Mouse (Mus musculus): ENCODE data around the gene Pot1b.

Pot1b gene

DNA sequence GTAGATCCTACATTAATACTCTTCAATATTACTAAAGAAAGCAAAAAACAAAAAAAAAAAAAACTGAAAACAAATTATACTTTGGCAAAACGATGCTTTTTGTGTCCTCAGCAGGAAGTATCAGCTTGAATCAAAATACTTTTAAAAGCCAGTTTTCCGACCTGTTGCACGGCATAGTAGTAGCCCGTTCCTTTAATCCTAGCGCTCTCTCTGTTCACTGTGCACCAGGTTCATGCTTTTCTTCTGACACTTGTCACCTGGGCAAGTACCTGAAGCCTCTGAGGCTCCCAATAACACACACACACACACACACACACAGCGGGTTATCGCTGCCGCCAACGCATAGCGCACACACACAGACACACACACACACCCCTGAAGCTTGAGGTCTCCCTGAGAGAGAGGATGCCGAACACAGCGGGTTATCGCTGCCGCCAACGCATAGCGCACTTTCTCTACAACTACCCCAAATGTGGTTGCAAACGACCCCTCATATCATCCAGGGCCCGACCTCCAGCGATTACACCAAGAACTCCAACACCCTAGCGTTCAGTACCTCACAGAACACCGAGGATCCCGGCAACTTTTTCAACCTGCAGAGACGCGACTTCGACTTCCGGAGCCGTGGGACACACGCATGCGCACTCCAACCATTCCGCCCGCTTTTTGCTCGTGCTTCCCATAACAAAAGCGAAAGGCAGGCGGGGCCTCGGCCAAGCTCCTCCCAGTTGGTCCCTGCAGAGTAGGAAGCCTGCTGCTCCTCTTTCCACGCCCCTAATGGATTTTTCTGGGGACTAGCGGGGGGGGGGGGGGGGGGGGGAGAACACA is at the start of gene Pot1b:
Gene Pot1b (minus strand): TSS at position 645 of the 828 bp plus-strand sequence.
- DNase-seq: peak; percentile 95 to 96

DNA sequence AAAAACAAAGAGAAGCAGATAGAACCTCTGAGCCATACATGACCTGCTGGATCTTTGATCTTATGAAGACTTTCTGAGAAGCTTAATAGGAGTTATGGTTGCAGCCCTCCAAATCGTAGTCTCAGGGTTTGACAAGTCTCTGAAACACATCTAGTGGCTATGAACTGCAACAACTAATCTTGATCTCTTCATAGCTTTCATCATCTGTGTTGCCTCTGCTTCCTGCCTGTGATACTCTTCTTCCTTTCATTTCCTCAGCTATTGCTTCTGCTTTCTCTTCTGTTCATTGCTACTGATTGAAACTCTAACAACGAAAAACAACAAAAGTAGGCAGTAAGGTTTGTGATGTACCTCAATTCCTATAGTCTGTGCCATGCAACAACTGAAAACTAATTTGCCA is 38.7 kb upstream of the Pot1b start:
- DNase-seq: no peak

DNA sequence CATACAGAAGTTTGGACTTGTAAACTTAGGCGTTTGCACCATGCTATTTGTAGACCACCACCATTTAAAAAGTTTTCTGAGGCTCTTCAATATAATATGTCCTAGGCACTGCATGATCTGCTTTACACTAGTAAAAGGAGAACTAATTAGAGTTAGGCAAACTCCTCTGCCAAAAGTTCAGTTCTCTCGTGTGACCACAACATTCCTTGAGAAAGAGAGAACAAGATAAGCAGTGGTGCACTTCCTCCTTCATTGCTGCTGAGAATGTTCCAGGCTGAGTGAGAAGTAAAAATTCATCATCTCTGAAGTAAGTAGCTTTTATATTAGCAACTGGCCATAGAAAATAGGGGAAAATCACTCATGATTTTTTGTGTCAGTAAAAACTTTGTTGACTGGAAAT is 37.4 kb upstream of the Pot1b start, which contains the start of gene Adgre4:
Gene Adgre4 (plus strand): TSS at position 199 of the 400 bp plus-strand sequence.
- no peak for DNase-seq

DNA sequence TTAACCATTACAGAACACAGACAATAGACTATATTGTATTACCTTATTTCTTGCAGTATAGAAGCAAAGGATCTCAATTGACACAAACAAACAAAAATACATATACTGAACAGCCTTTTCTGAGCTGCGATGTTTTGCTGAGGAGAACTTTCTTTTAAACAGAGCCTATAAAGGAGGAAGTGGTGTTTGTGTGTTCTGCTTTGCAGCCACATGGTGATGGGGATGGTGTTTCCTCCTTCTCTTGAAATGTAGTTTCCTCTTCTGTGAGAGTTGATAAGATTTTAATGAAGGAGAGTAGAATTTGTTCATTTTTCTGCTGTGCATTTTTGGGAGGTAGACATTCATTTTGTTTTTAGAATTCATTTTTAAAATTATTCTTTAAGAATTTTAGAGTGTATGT is 24.2 kb upstream of the Pot1b start:
- DNase-seq: no peak

DNA sequence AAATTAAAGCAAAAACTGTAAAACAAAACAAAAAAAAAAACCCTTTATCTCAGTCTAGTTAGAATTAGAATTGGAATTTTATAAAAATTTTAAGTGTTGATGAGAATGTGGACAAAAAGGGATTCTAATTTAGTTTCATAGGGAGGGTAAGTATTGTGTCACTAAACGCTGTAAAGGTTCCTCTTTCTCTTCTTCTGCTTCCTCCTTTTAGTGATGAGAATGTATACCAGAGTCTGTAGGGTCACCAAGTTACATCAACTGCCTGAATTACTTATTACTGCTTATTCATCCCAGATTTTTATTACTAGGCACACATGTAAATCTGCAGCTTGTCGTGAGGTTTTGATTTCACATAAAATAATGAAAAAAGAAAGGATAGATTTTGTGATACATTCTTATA is 13.8 kb upstream of the Pot1b start:
- no peak for DNase-seq

DNA sequence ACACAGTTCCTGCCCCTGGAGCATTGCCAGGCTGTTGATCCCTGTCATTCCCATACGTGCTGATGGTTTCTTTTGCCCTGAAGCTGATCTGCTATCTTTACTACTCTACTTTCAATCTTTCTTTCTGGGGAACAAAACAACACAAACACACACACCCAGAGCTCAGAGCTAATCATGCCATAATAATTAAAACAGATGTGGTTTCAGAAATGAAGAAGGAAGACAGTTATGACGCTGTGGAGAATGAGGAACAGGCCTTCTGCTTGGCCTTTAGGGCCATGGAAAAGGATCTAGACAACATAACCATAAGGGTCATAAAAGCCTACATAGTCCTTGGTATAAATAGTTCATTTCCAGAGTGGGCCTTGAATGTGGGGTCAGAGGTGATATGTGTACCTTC is 9.8 kb upstream of the Pot1b start:
- DNase-seq: no peak

DNA sequence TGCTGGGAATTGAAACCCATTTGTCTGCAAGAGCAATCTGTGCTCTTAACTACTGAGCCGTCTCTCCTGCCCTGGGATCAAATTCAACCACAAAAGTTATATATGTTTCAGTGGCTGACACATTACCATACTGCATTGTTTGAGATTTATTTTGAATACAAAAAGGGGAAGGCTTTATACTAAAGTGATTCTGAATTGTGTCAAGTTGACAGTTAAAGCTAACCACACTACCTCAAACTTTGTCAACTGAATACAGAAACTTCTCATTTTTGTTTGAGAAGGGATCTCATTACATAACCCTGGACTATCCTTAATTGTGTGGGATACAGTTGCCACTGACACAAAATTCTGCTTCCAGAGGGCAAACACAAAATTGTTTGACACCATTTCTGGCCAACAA is 8.8 kb upstream of the Pot1b start:
- no peak for DNase-seq

DNA sequence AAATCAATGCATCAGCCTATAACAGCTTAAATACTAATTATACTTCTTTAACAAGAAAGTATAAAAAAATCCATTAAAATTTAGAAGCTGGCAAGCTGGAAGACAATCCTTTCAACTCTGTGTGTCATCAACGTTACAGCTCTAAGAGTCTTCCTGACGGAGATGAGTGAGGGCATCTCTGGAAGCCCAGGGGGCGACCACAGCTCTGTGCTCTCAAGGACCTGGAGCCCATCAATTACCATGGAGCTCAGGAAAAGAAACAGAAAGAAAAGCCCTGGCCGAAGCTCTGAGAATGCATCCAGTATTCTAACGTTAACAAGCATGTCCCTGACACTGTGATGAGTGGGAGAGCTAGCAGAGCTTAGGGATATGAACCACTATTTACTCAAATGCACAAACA is 9.6 kb downstream of the Pot1b start:
- DNase-seq: no peak

DNA sequence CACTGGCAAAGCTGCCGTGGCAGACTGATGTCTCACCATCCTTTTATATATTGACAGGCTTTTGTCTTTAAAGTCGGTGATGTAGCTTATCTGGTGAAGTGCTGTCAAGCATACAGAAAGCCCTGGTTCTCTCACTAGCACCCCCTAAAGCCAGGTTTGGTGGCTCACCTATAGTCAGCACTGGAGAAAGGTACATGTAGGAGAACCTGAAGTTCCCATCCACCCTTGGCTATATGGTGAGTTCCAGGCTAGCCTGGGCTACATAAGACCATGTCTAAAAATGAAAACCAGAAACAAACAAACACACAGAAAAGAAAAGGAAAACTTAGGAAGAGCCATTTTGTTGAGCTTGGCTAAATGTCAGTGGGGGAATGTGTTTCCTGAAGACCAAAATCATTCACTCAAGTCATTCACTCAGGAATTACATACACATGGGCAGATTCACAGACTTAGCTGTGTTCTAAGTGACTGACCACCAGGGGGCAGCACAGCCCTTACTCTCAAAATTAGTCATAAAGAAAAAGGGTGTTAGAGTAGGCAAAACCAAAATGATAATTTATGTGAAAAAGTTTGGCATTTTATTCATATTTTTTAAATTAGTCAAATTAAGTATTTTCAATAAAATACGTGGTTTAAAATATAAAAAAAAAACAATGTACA is 10.1 kb downstream of the Pot1b start:
- DNase-seq: peak; percentile 72 to 77

DNA sequence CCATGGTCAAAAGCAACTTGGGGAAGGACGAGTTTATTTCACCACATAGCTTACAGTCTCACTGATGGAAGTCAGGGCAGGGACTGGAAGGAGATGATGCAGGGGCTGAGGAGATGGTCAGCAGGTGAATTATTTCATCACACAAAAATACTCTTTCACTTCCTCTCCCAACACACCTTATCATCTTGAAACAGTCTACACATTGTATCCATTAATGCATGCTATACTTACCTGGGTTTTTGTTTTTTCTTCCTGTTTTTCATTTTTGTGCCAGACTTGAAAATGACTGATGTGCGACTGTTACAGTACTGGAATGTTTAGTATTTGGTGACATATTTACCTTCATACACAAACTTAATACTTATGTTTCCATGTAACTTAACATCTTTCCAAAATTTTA is 13.0 kb downstream of the Pot1b start:
- no peak for DNase-seq

DNA sequence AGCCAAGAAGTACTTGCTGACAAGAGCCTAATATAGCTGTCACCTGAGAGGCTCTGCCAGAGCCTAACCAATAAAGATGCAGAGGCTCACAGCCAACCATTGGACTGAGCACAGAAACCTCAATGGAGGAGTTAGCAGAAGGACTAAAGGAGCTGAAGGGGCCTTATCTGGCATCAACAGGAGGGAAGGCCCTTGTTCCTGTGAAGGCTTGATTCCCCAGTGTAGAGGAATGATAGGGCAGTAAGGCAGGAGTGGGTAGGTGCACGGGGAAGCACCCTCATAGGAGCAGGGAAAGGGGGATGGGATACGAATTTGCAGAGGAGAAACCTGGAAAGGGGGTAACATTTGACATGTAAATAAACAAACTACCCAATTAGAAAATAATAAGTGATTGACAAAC is 51.3 kb downstream of the Pot1b start:
- DNase-seq: no peak

DNA sequence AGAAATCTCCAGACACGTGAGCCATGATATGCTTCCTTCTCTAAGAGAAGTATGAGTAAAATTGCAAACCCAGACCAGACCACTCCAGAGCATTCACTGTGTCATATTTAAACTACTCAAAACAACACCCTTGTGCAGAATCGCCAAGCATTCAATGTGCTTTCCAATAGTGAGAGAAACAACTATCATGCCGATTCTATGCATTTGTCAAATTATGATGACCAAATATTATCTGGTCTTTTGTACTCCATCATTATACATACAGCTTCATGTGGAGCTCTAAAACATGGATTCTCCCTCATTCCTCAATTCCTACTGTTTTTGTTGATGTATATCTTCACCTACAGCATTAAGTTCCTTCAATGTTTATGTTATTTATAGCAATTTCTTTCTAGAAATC is 87.3 kb downstream of the Pot1b start, which contains the start of gene Vmn2r118:
Gene Vmn2r118 (minus strand): TSS at position 101 of the 400 bp plus-strand sequence.
- DNase-seq: no peak

Data from cerebellum, postnatal 36 days (tissue).